Mouse (Mus musculus) erythroid progenitor cell, adult 5-6 weeks (primary cell): Measurements from ENCODE around the gene Gm11273. TPM values are rescaled to one million over a fixed set of nuclear protein-coding genes. Genes with fewer than 3 reads are reported as not detected.

Experiments
- ATAC-seq: replicated peaks from 2 replicates; pipeline ENCODE4 v1.8.0; 2016; ENCODE audit warnings: moderate number of reproducible peaks, mild to moderate bottlenecking, moderate TSS enrichment, inconsistent platforms; ENCODE audit not compliant: poor library complexity, low FRiP score, severe bottlenecking
- total RNA-seq, 2 experiments: library from RNA; stranded (forward) in 1 of 2; stranded (reverse) in 1 of 2; fragments of 150-400 nt in 1 of 2; fragments of 186-747, 209-891 nt in 1 of 2; gene quantifications; 2 replicates each; pipeline versions ENCODE4 v1.2.3 to v1.2.4; 2015 to 2017; ENCODE audit warnings: low replicate concordance in 2 of 2

Gm11273 gene
- total RNA-seq, 2 experiments from 2014 or later: 4.2 TPM; not detected in 1

GRCm38 (mm10) chr13:21453449-21453848 is 47.8 kb downstream of the Gm11273 start, which contains the start of gene Zscan26:
Gene Zscan26 (minus strand): TSS chr13:21453730.
- no peak; the same call in 1 of the 2 replicates for ATAC-seq

DNA sequence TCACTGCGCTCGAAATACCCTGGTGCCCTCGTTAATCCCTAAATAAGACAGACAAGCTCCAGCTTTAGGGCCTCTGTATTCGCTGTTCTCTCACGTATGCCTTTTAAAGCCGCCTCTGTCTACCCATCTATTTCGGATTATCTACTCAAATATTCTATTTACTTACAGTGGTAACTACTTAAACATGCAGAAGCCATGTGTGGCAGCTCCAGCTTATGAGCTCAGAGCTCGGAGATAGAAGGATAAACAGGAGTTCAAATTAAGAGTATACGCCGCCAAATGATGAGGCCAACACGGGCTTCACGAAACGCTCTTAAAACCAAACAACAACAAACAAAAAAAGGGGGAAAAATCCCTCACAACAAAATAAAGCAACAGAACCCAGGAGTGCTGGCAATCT is 48.2 kb downstream of the Gm11273 start:
- no peak for ATAC-seq

Other genes with a start within 250 kb of the Gm11273 start
- gene Gpx5, start 208.7 kb downstream of the Gm11273 start, total RNA-seq (2015; ENCODE audit: low replicate concordance): not detected in 2 replicates
- not detected in 2 replicates for gene Gpx5, start 208.7 kb downstream of the Gm11273 start, total RNA-seq (2017; ENCODE audit: low replicate concordance)
- gene Gpx6, start 189.3 kb downstream of the Gm11273 start, total RNA-seq (2015; ENCODE audit: low replicate concordance): not detected in 2 replicates
- gene Gpx6, start 189.3 kb downstream of the Gm11273 start, total RNA-seq (2017; ENCODE audit: low replicate concordance): not detected in 2 replicates
- not detected in 2 replicates for gene Olfr1367, start 154.5 kb downstream of the Gm11273 start, total RNA-seq (2015; ENCODE audit: low replicate concordance)
- not detected in 2 replicates for gene Olfr1367, start 154.5 kb downstream of the Gm11273 start, total RNA-seq (2017; ENCODE audit: low replicate concordance)
- 2.9 TPM in 1 of 2 replicates, not detected in the other for gene Zscan12, start 138.6 kb downstream of the Gm11273 start, total RNA-seq (2015; ENCODE audit: low replicate concordance)
- gene Zscan12, start 138.6 kb downstream of the Gm11273 start, total RNA-seq (2017; ENCODE audit: low replicate concordance): 0.98 and 3.3 TPM in 2 replicates
- gene Zkscan3, start 98.7 kb downstream of the Gm11273 start, total RNA-seq (2015; ENCODE audit: low replicate concordance): 33.5 and 39.4 TPM in 2 replicates
- 23.8 and 29.0 TPM in 2 replicates for gene Zkscan3, start 98.7 kb downstream of the Gm11273 start, total RNA-seq (2017; ENCODE audit: low replicate concordance)
- not detected in 2 replicates for gene Pgbd1, start 60.4 kb downstream of the Gm11273 start, total RNA-seq (2015; ENCODE audit: low replicate concordance)
- not detected in 2 replicates for gene Pgbd1, start 60.4 kb downstream of the Gm11273 start, total RNA-seq (2017; ENCODE audit: low replicate concordance)
- gene Zscan26, start 47.7 kb downstream of the Gm11273 start, total RNA-seq (2015; ENCODE audit: low replicate concordance): 4.7 and 8.0 TPM in 2 replicates
- gene Zscan26, start 47.7 kb downstream of the Gm11273 start, total RNA-seq (2017; ENCODE audit: low replicate concordance): 0.98 and 3.2 TPM in 2 replicates
- gene Nkapl, start 32.9 kb downstream of the Gm11273 start, total RNA-seq (2015; ENCODE audit: low replicate concordance): not detected in 2 replicates
- not detected in 2 replicates for gene Nkapl, start 32.9 kb downstream of the Gm11273 start, total RNA-seq (2017; ENCODE audit: low replicate concordance)
- not detected in 2 replicates for gene Zkscan4, start 22.5 kb downstream of the Gm11273 start, total RNA-seq (2015; ENCODE audit: low replicate concordance)
- gene Zkscan4, start 22.5 kb downstream of the Gm11273 start, total RNA-seq (2017; ENCODE audit: low replicate concordance): not detected in 2 replicates
- not detected in 2 replicates for gene Gm10065, start 22.0 kb downstream of the Gm11273 start, total RNA-seq (2015; ENCODE audit: low replicate concordance)
- gene Gm10065, start 22.0 kb downstream of the Gm11273 start, total RNA-seq (2017; ENCODE audit: low replicate concordance): not detected in 2 replicates
- 2.9 and 8.4 TPM in 2 replicates for gene AK157302, start 6.2 kb downstream of the Gm11273 start, total RNA-seq (2015; ENCODE audit: low replicate concordance)
- gene AK157302, start 6.2 kb downstream of the Gm11273 start, total RNA-seq (2017; ENCODE audit: low replicate concordance): 2.0 and 4.1 TPM in 2 replicates
- 4.0 and 11.7 TPM in 2 replicates for gene Zkscan8, start 29.7 kb upstream of the Gm11273 start, total RNA-seq (2015; ENCODE audit: low replicate concordance)
- gene Zkscan8, start 29.7 kb upstream of the Gm11273 start, total RNA-seq (2017; ENCODE audit: low replicate concordance): 1.3 and 1.7 TPM in 2 replicates
- not detected in 2 replicates for gene Olfr1366, start 41.4 kb upstream of the Gm11273 start, total RNA-seq (2015; ENCODE audit: low replicate concordance)
- not detected in 2 replicates for gene Olfr1366, start 41.4 kb upstream of the Gm11273 start, total RNA-seq (2017; ENCODE audit: low replicate concordance)
- gene Olfr1535, start 58.5 kb upstream of the Gm11273 start, total RNA-seq (2015; ENCODE audit: low replicate concordance): not detected in 2 replicates
- not detected in 2 replicates for gene Olfr1535, start 58.5 kb upstream of the Gm11273 start, total RNA-seq (2017; ENCODE audit: low replicate concordance)
- gene Olfr1364, start 80.3 kb upstream of the Gm11273 start, total RNA-seq (2015; ENCODE audit: low replicate concordance): not detected in 2 replicates
- gene Olfr1364, start 80.3 kb upstream of the Gm11273 start, total RNA-seq (2017; ENCODE audit: low replicate concordance): not detected in 2 replicates
- not detected in 2 replicates for gene Olfr1362, start 112.6 kb upstream of the Gm11273 start, total RNA-seq (2015; ENCODE audit: low replicate concordance)
- not detected in 2 replicates for gene Olfr1362, start 112.6 kb upstream of the Gm11273 start, total RNA-seq (2017; ENCODE audit: low replicate concordance)
- not detected in 2 replicates for gene Olfr11, start 141.1 kb upstream of the Gm11273 start, total RNA-seq (2015; ENCODE audit: low replicate concordance)
- not detected in 2 replicates for gene Olfr11, start 141.1 kb upstream of the Gm11273 start, total RNA-seq (2017; ENCODE audit: low replicate concordance)
- gene Olfr1361, start 162.0 kb upstream of the Gm11273 start, total RNA-seq (2015; ENCODE audit: low replicate concordance): not detected in 2 replicates
- gene Olfr1361, start 162.0 kb upstream of the Gm11273 start, total RNA-seq (2017; ENCODE audit: low replicate concordance): not detected in 2 replicates
- not detected in 2 replicates for gene Olfr1360, start 176.0 kb upstream of the Gm11273 start, total RNA-seq (2015; ENCODE audit: low replicate concordance)
- not detected in 2 replicates for gene Olfr1360, start 176.0 kb upstream of the Gm11273 start, total RNA-seq (2017; ENCODE audit: low replicate concordance)
- gene Olfr1359, start 196.7 kb upstream of the Gm11273 start, total RNA-seq (2015; ENCODE audit: low replicate concordance): not detected in 2 replicates
- not detected in 2 replicates for gene Olfr1359, start 196.7 kb upstream of the Gm11273 start, total RNA-seq (2017; ENCODE audit: low replicate concordance)
- 989 and 1,130 TPM in 2 replicates for gene Hist1h2bl, start 214.7 kb upstream of the Gm11273 start, total RNA-seq (2015; ENCODE audit: low replicate concordance)
- gene Hist1h2bl, start 214.7 kb upstream of the Gm11273 start, total RNA-seq (2017; ENCODE audit: low replicate concordance): 1,595 and 2,060 TPM in 2 replicates
- gene Hist1h2ai, start 215.0 kb upstream of the Gm11273 start, total RNA-seq (2015; ENCODE audit: low replicate concordance): 22.6 and 24.1 TPM in 2 replicates
- gene Hist1h2ai, start 215.0 kb upstream of the Gm11273 start, total RNA-seq (2017; ENCODE audit: low replicate concordance): 2,450 and 5,888 TPM in 2 replicates
- gene Hist1h3h, start 216.2 kb upstream of the Gm11273 start, total RNA-seq (2015; ENCODE audit: low replicate concordance): 64.9 and 143 TPM in 2 replicates
- gene Hist1h3h, start 216.2 kb upstream of the Gm11273 start, total RNA-seq (2017; ENCODE audit: low replicate concordance): 379 and 793 TPM in 2 replicates
- gene Hist1h2bm, start 220.6 kb upstream of the Gm11273 start, total RNA-seq (2015; ENCODE audit: low replicate concordance): 396 and 580 TPM in 2 replicates
- 1,330 and 1,438 TPM in 2 replicates for gene Hist1h2bm, start 220.6 kb upstream of the Gm11273 start, total RNA-seq (2017; ENCODE audit: low replicate concordance)
- 12.6 and 18.4 TPM in 2 replicates for gene Hist1h4j, start 233.6 kb upstream of the Gm11273 start, total RNA-seq (2015; ENCODE audit: low replicate concordance)
- gene Hist1h4j, start 233.6 kb upstream of the Gm11273 start, total RNA-seq (2017; ENCODE audit: low replicate concordance): 900 and 1,530 TPM in 2 replicates
- 298 and 381 TPM in 2 replicates for gene Hist1h4k, start 249.1 kb upstream of the Gm11273 start, total RNA-seq (2015; ENCODE audit: low replicate concordance)
- 3,827 and 6,951 TPM in 2 replicates for gene Hist1h4k, start 249.1 kb upstream of the Gm11273 start, total RNA-seq (2017; ENCODE audit: low replicate concordance)